Comparison of ENCODE assay signal across 9 mouse cellular contexts in the genomic region with DNA sequence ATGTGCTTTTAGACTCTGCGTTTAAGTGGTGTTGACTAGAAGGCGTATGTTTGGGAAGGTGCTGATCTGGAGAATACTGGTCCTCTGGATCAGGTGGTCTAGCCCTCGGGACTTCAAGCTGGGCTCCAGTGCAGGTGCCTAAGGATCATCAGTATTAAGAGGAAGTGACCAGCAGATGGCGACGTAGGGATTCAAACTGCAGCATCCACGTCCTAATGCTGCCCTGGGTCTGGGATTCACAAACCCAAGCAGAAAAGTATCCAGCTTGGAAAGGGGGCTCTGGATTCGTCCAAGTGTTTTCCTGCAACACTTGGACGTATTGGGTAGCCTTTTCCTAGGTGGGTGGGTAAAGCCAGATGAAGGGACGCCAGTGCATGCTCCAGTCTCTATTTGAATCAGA.
DNase-seq lines count a peak whose midpoint lies in the region; ATAC-seq and TF ChIP-seq lines count a peak whose summit lies in the region.
"Had no signal": no experiment of that assay in that cellular context is flagged by ENCODE, and none has a peak within 500 bp of the region (broad histone marks: within the 10 kb centered on the region; RNA-seq: fewer than 3 reads in every experiment).

No protein-coding gene starts in this region.

- no peaks in the 10 kb centered on the region for H3K9me3 ChIP-seq in limb, embryonic 11.5 days (ENCODE audit: control insufficient read depth, low read length)
- H3K9me3 ChIP-seq in neural tube, embryonic 11.5 days (ENCODE audit: control insufficient read depth, low read length), result no peaks in the 10 kb centered on the region
- H3K9me3 ChIP-seq: limb, embryonic 15.5 days had no signal

- no peak for TF ChIP-seq POLR2A in kidney, adult 2 months (IDR thresholded peaks at IDR 0.05; ENCODE audit: low read depth, low read length)

- TF ChIP-seq CTCF in kidney, adult 2 months (conservative IDR thresholded peaks at IDR 0.05; ENCODE audit: insufficient read depth, insufficient read length, low read depth, low read length), result peak; percentile 63

- H3K27ac ChIP-seq in kidney, adult 2 months (ENCODE audit: insufficient read depth, low read depth, low read length), result no peak overlapping the region
- H3K27ac ChIP-seq in limb, embryonic 11.5 days (replicated peaks; ENCODE audit: low read depth, low read length), result no peak overlapping the region
- no peak overlapping the region for H3K27ac ChIP-seq in neural tube, embryonic 11.5 days (ENCODE audit: low read depth, low read length)
- H3K27ac ChIP-seq: limb, embryonic 15.5 days had no signal

- no peak overlapping the region for H3K4me2 ChIP-seq in limb, embryonic 11.5 days (ENCODE audit: low read depth, severe bottlenecking)
- H3K4me2 ChIP-seq in neural tube, embryonic 11.5 days (ENCODE audit: low read depth), result no peak overlapping the region
- H3K4me2 ChIP-seq: limb, embryonic 15.5 days had no signal

- no peak overlapping the region for H3K4me3 ChIP-seq in kidney, adult 2 months (ENCODE audit: insufficient read depth, low read depth, low read length)
- H3K4me3 ChIP-seq in limb, embryonic 11.5 days (ENCODE audit: low read depth, low read length), result no peak overlapping the region
- no peak overlapping the region for H3K4me3 ChIP-seq in neural tube, embryonic 11.5 days (ENCODE audit: low read depth, low read length)
- H3K4me3 ChIP-seq: limb, embryonic 15.5 days had no signal

- no peak overlapping the region for H3K9ac ChIP-seq in limb, embryonic 11.5 days (ENCODE audit: low read length)
- H3K9ac ChIP-seq in neural tube, embryonic 11.5 days (ENCODE audit: low read length), result no peak overlapping the region
- H3K9ac ChIP-seq: limb, embryonic 15.5 days had no signal

- 13% methylated on average over 9 of the region's 9 CpGs for WGBS in kidney, adult 2 months
- 20% methylated on average over 9 of the region's 9 CpGs for WGBS in limb, embryonic 11.5 days
- 14% methylated on average over 9 of the region's 9 CpGs for WGBS in neural tube, embryonic 11.5 days

- H3K4me1 ChIP-seq in kidney, adult 2 months (ENCODE audit: control insufficient read depth, insufficient read depth, low read length), result no peaks in the 10 kb centered on the region
- H3K4me1 ChIP-seq in limb, embryonic 11.5 days (ENCODE audit: control insufficient read depth, insufficient read depth, low read length), result no peaks in the 10 kb centered on the region
- no peaks in the 10 kb centered on the region for H3K4me1 ChIP-seq in neural tube, embryonic 11.5 days (ENCODE audit: control insufficient read depth, insufficient read depth, low read length)
- H3K4me1 ChIP-seq: limb, embryonic 15.5 days had no signal

- H3K27me3 ChIP-seq in kidney, adult 2 months (replicated peaks; ENCODE audit: control insufficient read depth, insufficient read depth, low read length), result no peaks in the 10 kb centered on the region; the same call in 1 of the 2 replicates
- H3K27me3 ChIP-seq in limb, embryonic 11.5 days (ENCODE audit: control insufficient read depth, insufficient read depth, low read length), result no peaks in the 10 kb centered on the region
- no peaks in the 10 kb centered on the region for H3K27me3 ChIP-seq in neural tube, embryonic 11.5 days (ENCODE audit: control insufficient read depth, insufficient read depth, low read length)
- H3K27me3 ChIP-seq: limb, embryonic 15.5 days had no signal

- H3K36me3 ChIP-seq in kidney, adult 2 months (ENCODE audit: control insufficient read depth, insufficient read depth, low read length), result no peaks in the 10 kb centered on the region
- H3K36me3 ChIP-seq in limb, embryonic 11.5 days (ENCODE audit: control insufficient read depth, insufficient read depth, low read length), result no peaks in the 10 kb centered on the region
- no peaks in the 10 kb centered on the region for H3K36me3 ChIP-seq in neural tube, embryonic 11.5 days (ENCODE audit: control insufficient read depth, insufficient read depth, low read length)
- H3K36me3 ChIP-seq: limb, embryonic 15.5 days had no signal

- no peak for ATAC-seq in limb, embryonic 11.5 days (ENCODE audit: insufficient number of reproducible peaks, low FRiP score, low TSS enrichment, low read depth)
- no peak; the same call in 1 of the 2 replicates for ATAC-seq in neural tube, embryonic 11.5 days (ENCODE audit: insufficient read depth, low FRiP score, low TSS enrichment)
- ATAC-seq in megakaryocyte-erythroid progenitor cell, adult 5-6 weeks (replicated peaks; ENCODE audit: low FRiP score, low TSS enrichment, poor library complexity, severe bottlenecking), result no peak

- DNase-seq in urinary bladder, postnatal 14 days (ENCODE audit: low spot score), result peak; percentile 40
- DNase-seq in urinary bladder, adult 2 months (ENCODE audit: low spot score), result no peak
- peak; percentile 73 to 85 for DNase-seq in cerebellum, postnatal 25 days
- peak; percentile 13 to 17 for DNase-seq in gastrocnemius, adult 8-10 months (ENCODE audit: low spot score in 2 of 2)
- peak; percentile 36 for DNase-seq in kidney, adult 2 months
- DNase-seq in limb, embryonic 11.5 days (ENCODE audit: low spot score), result peak; percentile 77
- DNase-seq in neural tube, embryonic 11.5 days (ENCODE audit: low spot score), result peak; percentile 74
